Comparison of ENCODE assay signal across 8 mouse cellular contexts in genomic region chr1:106526751-106527150, GRCm38 (mm10).
DNase-seq lines count a peak whose midpoint lies in the region; ATAC-seq lines count a peak whose summit lies in the region.

No protein-coding gene starts in this region.

- H3K9me3 ChIP-seq in liver, embryonic 11.5 days (ENCODE audit: control insufficient read depth, low read length): no peaks in the 10 kb centered on the region
- H3K9me3 ChIP-seq in forebrain, embryonic 16.5 days (ENCODE audit: control insufficient read depth, low read length): no peaks in the 10 kb centered on the region

- no peak overlapping the region for H3K4me2 ChIP-seq in liver, embryonic 11.5 days
- H3K4me2 ChIP-seq in forebrain, embryonic 16.5 days (ENCODE audit: low read length): no peak overlapping the region

- WGBS in liver, embryonic 11.5 days: 83% methylated on average over 7 of the region's 7 CpGs
- 61% methylated on average over 7 of the region's 7 CpGs for WGBS in forebrain, embryonic 16.5 days

- no peaks in the 10 kb centered on the region for H3K4me1 ChIP-seq in liver, embryonic 11.5 days (replicated peaks; ENCODE audit: control insufficient read depth, insufficient read depth, low read length)
- no peaks in the 10 kb centered on the region for H3K4me1 ChIP-seq in forebrain, embryonic 16.5 days (replicated peaks; ENCODE audit: control insufficient read depth, insufficient read depth, low read length)

- no peak for ATAC-seq in liver, embryonic 11.5 days (replicated peaks; ENCODE audit: low FRiP score)
- no peak for ATAC-seq in forebrain, embryonic 16.5 days

- H3K4me3 ChIP-seq in liver, embryonic 11.5 days (ENCODE audit: low read depth, low read length): no peak overlapping the region
- H3K4me3 ChIP-seq in forebrain, embryonic 16.5 days (replicated peaks; ENCODE audit: low read length): no peak overlapping the region

- DNase-seq in cerebellum, postnatal 14 days: peak; percentile 17 to 40
- no peak for DNase-seq in cerebellum, adult 9-11 months
- DNase-seq in right cerebral cortex, adult 2 months (ENCODE audit: low spot score in 2 of 2): peak; percentile 58 to 63
- no peak for DNase-seq in right cerebral cortex, postnatal 25 days
- peak; percentile 9 to 60 for DNase-seq in layer of hippocampus, adult 18-20 months (ENCODE audit: low spot score in 2 of 2)
- DNase-seq in skeletal muscle tissue, adult 2 months (ENCODE audit: low read depth, low spot score): peak; percentile 76
- DNase-seq in liver, embryonic 11.5 days (ENCODE audit: low spot score): no peak

- no peaks in the 10 kb centered on the region for H3K36me3 ChIP-seq in liver, embryonic 11.5 days (ENCODE audit: control insufficient read depth, insufficient read depth, low read length)
- H3K36me3 ChIP-seq in forebrain, embryonic 16.5 days (ENCODE audit: control insufficient read depth, insufficient read depth): no peaks in the 10 kb centered on the region

- no peak overlapping the region for H3K27ac ChIP-seq in liver, embryonic 11.5 days (ENCODE audit: low read depth, low read length)
- no peak overlapping the region for H3K27ac ChIP-seq in forebrain, embryonic 16.5 days (ENCODE audit: low read length)

- no peaks in the 10 kb centered on the region for H3K27me3 ChIP-seq in liver, embryonic 11.5 days (replicated peaks; ENCODE audit: control insufficient read depth, insufficient read depth, low read length)
- no peaks in the 10 kb centered on the region for H3K27me3 ChIP-seq in forebrain, embryonic 16.5 days (replicated peaks; ENCODE audit: control insufficient read depth, insufficient read depth, low read length)

- no peak overlapping the region for H3K9ac ChIP-seq in liver, embryonic 11.5 days (ENCODE audit: low read depth, low read length)
- no peak overlapping the region for H3K9ac ChIP-seq in forebrain, embryonic 16.5 days (replicated peaks; ENCODE audit: low read depth, low read length)

Comparison
In these comparisons a context has a peak if more than half of its experiments do, and no peak if none do; other contexts are left out.
1. DNase-seq: peak in cerebellum, postnatal 14 days (2 of 2), right cerebral cortex, adult 2 months (2 of 2), layer of hippocampus, adult 18-20 months (2 of 2) and skeletal muscle tissue, adult 2 months (single experiment); none in cerebellum, adult 9-11 months (single experiment), right cerebral cortex, postnatal 25 days (single experiment) and liver, embryonic 11.5 days (single experiment).